Mouse (Mus musculus) E14TG2a.4 (cell line): Measurements from ENCODE around the gene Cenpk.
A peak's percentile ranks its signal among the peaks of the same experiment; 100 is the strongest.

Experiments used
- H3K27me3 ChIP-seq: 2 replicates; pipeline ENCODE4 v1.6.1; 2014; ENCODE audit warnings: low read length, control low read depth; ENCODE audit not compliant: insufficient read depth
- H3K36me3 ChIP-seq: 2 replicates; pipeline ENCODE4 v1.6.1; 2014; ENCODE audit warnings: low read length, control low read depth; ENCODE audit not compliant: insufficient read depth
- H3K4me1 ChIP-seq: replicated peaks from 2 replicates; pipeline ENCODE4 v1.6.1; 2014; ENCODE audit warnings: low read depth, low read length, control low read depth
- H3K4me3 ChIP-seq: replicated peaks from 2 replicates; pipeline ENCODE4 v1.5.1; 2014; ENCODE audit warnings: mild to moderate bottlenecking, low read length
- H3K9me3 ChIP-seq: 2 replicates; pipeline ENCODE4 v1.6.1; 2014; ENCODE audit warnings: low read length, control low read depth
- CTCF ChIP-seq: conservative IDR thresholded peaks from 2 replicates; pipeline ENCODE4 v1.5.1; 2014; ENCODE audit warnings: low read length
- NANOG ChIP-seq: IDR thresholded peaks from 2 replicates; pipeline ENCODE4 v1.6.1; 2014; ENCODE audit warnings: borderline replicate concordance, low read length, mixed read lengths
- POU5F1 ChIP-seq: IDR thresholded peaks from 2 replicates; pipeline ENCODE4 v1.6.1; 2014; ENCODE audit warnings: low read length, borderline replicate concordance

Cenpk gene

GRCm38 (mm10) chr13:104285031-104285431, 56.6 kb downstream of the Cenpk start:
- Histone ChIP-seq H3K9me3 (peaks cover 26% of the 10 kb centered on the region), H3K27me3 (no peaks in the 10 kb centered on the region), H3K4me3 (no peak overlapping the region), H3K4me1 (peaks cover 9% of the 10 kb centered on the region), H3K36me3 (no peaks in the 10 kb centered on the region)
- no peak for TF ChIP-seq NANOG
- TF ChIP-seq CTCF = no peak

- TF ChIP-seq CTCF (no peak), POU5F1 (no peak), NANOG (no peak)
- Histone ChIP-seq H3K9me3 (peaks cover 26% of the 10 kb centered on the region), H3K4me1 (peaks cover 9% of the 10 kb centered on the region), H3K4me3 (no peak overlapping the region), H3K27me3 (no peaks in the 10 kb centered on the region), H3K36me3 (no peaks in the 10 kb centered on the region)
These were observed 57.4 kb downstream of the Cenpk start for GRCm38 (mm10) chr13:104285737-104286311.

- peaks cover 25% of the 10 kb centered on the region for H3K9me3 ChIP-seq
- H3K4me3 ChIP-seq = no peak overlapping the region
- H3K4me1 ChIP-seq = peaks cover 9% of the 10 kb centered on the region
- no peaks in the 10 kb centered on the region for H3K27me3 ChIP-seq
- TF ChIP-seq POU5F1 (no peak), NANOG (no peak), CTCF (no peak)
- H3K36me3 ChIP-seq = no peaks in the 10 kb centered on the region
These were observed 57.9 kb downstream of the Cenpk start for GRCm38 (mm10) chr13:104286336-104286735.

GRCm38 (mm10) chr13:104286897-104287309, 58.5 kb downstream of the Cenpk start:
- peaks cover 19% of the 10 kb centered on the region for H3K9me3 ChIP-seq
- H3K27me3 ChIP-seq = no peaks in the 10 kb centered on the region
- TF ChIP-seq NANOG = no peak
- no peak for TF ChIP-seq CTCF
- H3K4me1 ChIP-seq = peaks cover 9% of the 10 kb centered on the region
- no peaks in the 10 kb centered on the region for H3K36me3 ChIP-seq
- H3K4me3 ChIP-seq = 0 out of 2 replicates have a peak overlapping the region, but pooled peaks have one; percentile 14

- TF ChIP-seq POU5F1 (no peak), NANOG (no peak), CTCF (no peak)
- 0 out of 2 replicates have a peak within 1 kb of the TSS, but pooled peaks have one; percentile 14 for H3K4me3 ChIP-seq
- no peaks in the 10 kb centered on the region for H3K27me3 ChIP-seq
- peaks cover 9% of the 10 kb centered on the region for H3K4me1 ChIP-seq
- H3K36me3 ChIP-seq = no peaks in the 10 kb centered on the region
- H3K9me3 ChIP-seq = peaks cover 16% of the 10 kb centered on the region; the same call in 1 of the 2 replicates
These were observed 59.2 kb downstream of the Cenpk start, which contains the start of gene Adamts6 for GRCm38 (mm10) chr13:104287366-104288225. Adamts6 (plus strand) TSS chr13:104287835.

- TF ChIP-seq CTCF (no peak), POU5F1 (no peak), NANOG (no peak)
- no peaks in the 10 kb centered on the region for H3K36me3 ChIP-seq
- peaks cover 9% of the 10 kb centered on the region for H3K4me1 ChIP-seq
- no peaks in the 10 kb centered on the region for H3K27me3 ChIP-seq
- H3K9me3 ChIP-seq = peaks cover 14% of the 10 kb centered on the region; the same call in 1 of the 2 replicates
- H3K4me3 ChIP-seq = no peak overlapping the region
These were observed 59.9 kb downstream of the Cenpk start for GRCm38 (mm10) chr13:104288226-104288859.

GRCm38 (mm10) chr13:104289176-104289575, 60.8 kb downstream of the Cenpk start:
- Histone ChIP-seq H3K4me3 (no peak overlapping the region), H3K4me1 (peaks cover 9% of the 10 kb centered on the region), H3K27me3 (no peaks in the 10 kb centered on the region), H3K36me3 (no peaks in the 10 kb centered on the region), H3K9me3 (peaks cover 14% of the 10 kb centered on the region; the same call in 1 of the 2 replicates)
- TF ChIP-seq POU5F1 (no peak), NANOG (no peak), CTCF (no peak)

GRCm38 (mm10) chr13:104295472-104295871, 67.1 kb downstream of the Cenpk start:
- TF ChIP-seq CTCF (no peak), NANOG (no peak), POU5F1 (no peak)
- Histone ChIP-seq H3K4me1 (no peaks in the 10 kb centered on the region), H3K36me3 (no peaks in the 10 kb centered on the region), H3K27me3 (no peaks in the 10 kb centered on the region), H3K4me3 (no peak overlapping the region), H3K9me3 (no peaks in the 10 kb centered on the region)
